Mouse (Mus musculus) limb, embryonic 15.5 days (tissue): ENCODE measurements around the gene Yy1. TPM values are rescaled to one million over a fixed set of nuclear protein-coding genes. Genes with fewer than 3 reads are reported as not detected.

Experiments used
- ATAC-seq: fragments of 200-750 bp; cut with Nextera tagmentation; 2 replicates; pipeline ENCODE4 v1.8.0; 2017; ENCODE audit warnings: low read depth, moderate TSS enrichment; ENCODE audit not compliant: insufficient number of reproducible peaks, low FRiP score, low TSS enrichment
- H3K27ac ChIP-seq: fragments of 300-500 bp; sonication (generic); 2 replicates; pipeline ENCODE4 v1.5.1; 2015; ENCODE audit warnings: moderate library complexity, mild to moderate bottlenecking, inconsistent platforms
- H3K27me3 ChIP-seq: fragments of 300-500 bp; sonication (generic); 2 replicates; pipeline ENCODE4 v1.6.1; 2015; ENCODE audit warnings: inconsistent platforms
- H3K36me3 ChIP-seq: fragments of 300-500 bp; sonication (generic); 2 replicates; pipeline ENCODE4 v1.6.1; 2015; ENCODE audit warnings: inconsistent platforms
- H3K4me1 ChIP-seq: fragments of 300-500 bp; sonication (generic); 2 replicates; pipeline ENCODE4 v1.6.1; 2015; ENCODE audit warnings: inconsistent platforms
- H3K4me2 ChIP-seq: fragments of 300-500 bp; sonication (generic); 2 replicates; pipeline ENCODE4 v1.6.1; 2015; ENCODE audit warnings: mild to moderate bottlenecking, inconsistent platforms
- H3K4me3 ChIP-seq: fragments of 300-500 bp; sonication (generic); 2 replicates; pipeline ENCODE4 v1.5.1; 2015; ENCODE audit warnings: mild to moderate bottlenecking, inconsistent platforms
- H3K9ac ChIP-seq: fragments of 300-500 bp; sonication (generic); 2 replicates; pipeline ENCODE4 v1.6.1; 2015; ENCODE audit warnings: inconsistent platforms
- H3K9me3 ChIP-seq: fragments of 300-500 bp; sonication (generic); 2 replicates; pipeline ENCODE4 v1.6.1; 2016; ENCODE audit warnings: inconsistent platforms
- WGBS: fragments of 180-500 bp; shearing (Covaris S2); methylation state at CpG from one replicate; pipeline ENCODE4 v1.1.7; 2015; 5-methylcytosine and 5-hydroxymethylcytosine counted together
- polyA plus RNA-seq: library from polyadenylated mRNA; unstranded; fragments of >200 nt; fragmentation: Nextera tagmentation; extraction: Ambion mirVana; gene quantifications from 2 replicates; pipeline ENCODE4 v1.2.1, GENCODE M21; 2015

The Yy1 gene
- polyA plus RNA-seq, 1 experiment from 2014 or later: 17.9 TPM

DNA sequence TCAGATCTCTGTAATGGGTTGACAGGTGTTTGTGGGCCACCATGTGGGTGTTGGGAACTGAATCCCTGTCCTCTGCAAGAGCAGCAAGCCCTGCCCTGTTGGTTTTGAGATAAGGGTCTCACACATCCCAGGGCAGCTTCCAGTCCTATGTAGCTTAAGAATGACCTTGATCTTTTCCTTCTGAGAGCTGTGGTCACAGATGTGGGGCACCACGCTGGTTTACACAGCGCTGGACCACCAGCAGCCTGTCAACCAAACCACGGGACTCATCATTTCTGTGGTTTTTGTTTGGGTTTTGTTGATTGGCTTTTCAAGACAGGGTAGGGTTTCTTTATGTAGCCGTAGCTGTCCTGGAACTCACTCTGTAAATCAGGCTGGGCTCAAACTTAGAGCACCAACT, 7.6 kb upstream of the Yy1 start:
- Histone ChIP-seq H3K4me2 (no peak overlapping the region), H3K9me3 (no peaks in the 10 kb centered on the region), H3K4me3 (no peak overlapping the region), H3K27ac (no peak overlapping the region), H3K27me3 (no peaks in the 10 kb centered on the region), H3K36me3 (peaks cover 18% of the 10 kb centered on the region), H3K9ac (no peak overlapping the region), H3K4me1 (no peaks in the 10 kb centered on the region)
- WGBS: 90% methylated on average over 4 of the region's 4 CpGs
- ATAC-seq: no peak

DNA sequence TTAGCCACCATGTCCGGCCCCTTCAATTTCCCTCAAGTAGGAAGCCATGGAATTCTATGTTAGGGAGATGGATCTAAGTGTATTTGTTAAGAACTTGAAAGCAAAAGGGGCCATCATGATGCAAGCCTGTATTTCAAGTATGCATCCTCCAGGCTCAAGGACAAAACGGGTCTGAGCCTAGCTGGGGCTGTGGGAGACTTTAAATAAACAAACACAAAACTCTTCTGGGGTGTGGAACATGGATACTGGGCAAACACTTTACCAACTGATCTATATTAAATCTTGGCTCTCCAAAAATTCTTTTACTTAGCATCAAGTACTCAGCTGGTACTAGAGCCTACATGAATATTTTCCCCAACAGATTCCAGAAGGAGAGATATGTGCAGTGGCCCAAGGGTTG, 5.4 kb upstream of the Yy1 start:
- no peak for ATAC-seq
- H3K36me3 ChIP-seq: peaks cover 14% of the 10 kb centered on the region; the same call in 1 of the 2 replicates
- H3K4me1 ChIP-seq: peaks cover 6% of the 10 kb centered on the region; the same call in 1 of the 2 replicates
- no peak overlapping the region for H3K27ac ChIP-seq
- no peak overlapping the region for H3K4me2 ChIP-seq
- H3K4me3 ChIP-seq: no peak overlapping the region
- H3K9me3 ChIP-seq: no peaks in the 10 kb centered on the region
- H3K9ac ChIP-seq: no peak overlapping the region
- 86% methylated on average over 2 of the region's 2 CpGs for WGBS
- no peaks in the 10 kb centered on the region for H3K27me3 ChIP-seq

DNA sequence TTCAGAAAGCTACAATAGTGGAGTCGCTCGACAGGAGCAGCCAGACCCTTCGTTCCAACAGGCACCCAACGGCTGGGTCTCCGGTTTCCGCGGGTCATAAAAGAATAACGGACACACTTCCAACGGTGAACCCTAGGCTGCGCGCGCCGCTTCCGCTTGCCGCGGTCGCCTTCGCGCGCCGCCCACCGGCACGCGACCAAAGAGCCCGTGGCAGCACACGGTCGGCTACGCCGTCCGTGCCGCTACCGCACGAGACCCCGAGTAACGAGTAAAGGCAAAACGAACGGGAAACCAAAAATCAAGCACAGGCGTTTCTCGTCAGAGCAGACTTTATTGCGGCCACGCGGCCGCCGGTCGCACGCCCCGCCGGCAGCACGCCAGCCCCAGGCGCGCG, 624 bp upstream of the Yy1 start:
- peak overlapping the region; percentile 99 for H3K27ac ChIP-seq
- no peaks in the 10 kb centered on the region for H3K9me3 ChIP-seq
- no peaks in the 10 kb centered on the region for H3K36me3 ChIP-seq
- H3K4me3 ChIP-seq: peak overlapping the region; percentile 98
- peaks cover 14% of the 10 kb centered on the region for H3K4me1 ChIP-seq
- WGBS: under 1% methylated on average over 52 of the region's 52 CpGs
- ATAC-seq: peak; percentile 48
- peak overlapping the region; percentile 45 for H3K4me2 ChIP-seq
- H3K27me3 ChIP-seq: no peaks in the 10 kb centered on the region
- H3K9ac ChIP-seq: peak overlapping the region; percentile 93

- H3K27ac ChIP-seq: peak overlapping the region; percentile 99
- no peaks in the 10 kb centered on the region for H3K36me3 ChIP-seq
- 1% methylated on average over 48 of the region's 71 CpGs for WGBS
- H3K4me2 ChIP-seq: peak overlapping the region; percentile 42
- peaks cover 14% of the 10 kb centered on the region for H3K4me1 ChIP-seq
- peak overlapping the region; percentile 93 for H3K9ac ChIP-seq
- no peaks in the 10 kb centered on the region for H3K27me3 ChIP-seq
- peak overlapping the region; percentile 98 for H3K4me3 ChIP-seq
- no peak for ATAC-seq
- H3K9me3 ChIP-seq: no peaks in the 10 kb centered on the region
These were observed 724 bp downstream of the Yy1 start for GRCm38 (mm10) chr12:108793453-108793941.

- peak; percentile 66 for ATAC-seq
- no peaks in the 10 kb centered on the region for H3K27me3 ChIP-seq
- H3K4me3 ChIP-seq: peak overlapping the region; percentile 98
- H3K4me1 ChIP-seq: peaks cover 14% of the 10 kb centered on the region
- H3K9ac ChIP-seq: peak overlapping the region; percentile 93
- H3K4me2 ChIP-seq: peak overlapping the region; percentile 53
- no peaks in the 10 kb centered on the region for H3K36me3 ChIP-seq
- WGBS: under 1% methylated on average over 58 of the region's 94 CpGs
- H3K27ac ChIP-seq: peak overlapping the region; percentile 99
- no peaks in the 10 kb centered on the region for H3K9me3 ChIP-seq
These were observed 1.4 kb downstream of the Yy1 start for GRCm38 (mm10) chr12:108794078-108794711.

GRCm38 (mm10) chr12:108794979-108795537, 2.3 kb downstream of the Yy1 start:
- 0 out of 2 replicates have a peak, but pooled peaks cover 4% of the 10 kb centered on the region for H3K36me3 ChIP-seq
- H3K27ac ChIP-seq: peak overlapping the region; percentile 99
- no peak for ATAC-seq
- peaks cover 14% of the 10 kb centered on the region for H3K4me1 ChIP-seq
- no peaks in the 10 kb centered on the region for H3K27me3 ChIP-seq
- peak overlapping the region; percentile 53 for H3K4me2 ChIP-seq
- H3K9me3 ChIP-seq: no peaks in the 10 kb centered on the region
- peak overlapping the region; percentile 93; the same call in 1 of the 2 replicates for H3K9ac ChIP-seq
- H3K4me3 ChIP-seq: peak overlapping the region; percentile 98
- WGBS: 12% methylated on average over 9 of the region's 9 CpGs

DNA sequence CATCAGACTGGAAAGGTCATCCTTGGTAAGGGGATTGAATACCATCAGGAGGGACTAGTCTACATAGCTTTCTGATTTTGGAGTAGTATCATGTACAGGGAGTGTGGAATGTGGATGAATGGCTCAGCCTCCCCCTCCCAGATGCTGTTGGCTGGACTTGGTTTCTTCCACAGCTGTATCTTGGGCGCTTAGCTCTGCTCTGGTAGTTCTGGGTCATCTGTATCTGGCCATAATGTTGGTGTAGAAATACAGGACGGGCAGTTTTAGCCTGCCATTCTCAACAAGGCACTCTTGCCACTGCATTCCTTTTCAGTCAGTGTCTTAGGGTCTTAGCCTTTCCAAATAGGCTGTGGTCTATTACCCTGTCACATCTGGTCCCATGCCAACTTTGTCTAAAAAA, 8.8 kb downstream of the Yy1 start:
- Histone ChIP-seq H3K27ac (no peak overlapping the region), H3K4me2 (no peak overlapping the region), H3K9me3 (no peaks in the 10 kb centered on the region), H3K36me3 (peaks cover 8% of the 10 kb centered on the region; the same call in 1 of the 2 replicates), H3K9ac (no peak overlapping the region), H3K27me3 (no peaks in the 10 kb centered on the region), H3K4me1 (peaks cover 9% of the 10 kb centered on the region), H3K4me3 (no peak overlapping the region)
- WGBS: 75% methylated on average over 2 of the region's 2 CpGs
- ATAC-seq: no peak

DNA sequence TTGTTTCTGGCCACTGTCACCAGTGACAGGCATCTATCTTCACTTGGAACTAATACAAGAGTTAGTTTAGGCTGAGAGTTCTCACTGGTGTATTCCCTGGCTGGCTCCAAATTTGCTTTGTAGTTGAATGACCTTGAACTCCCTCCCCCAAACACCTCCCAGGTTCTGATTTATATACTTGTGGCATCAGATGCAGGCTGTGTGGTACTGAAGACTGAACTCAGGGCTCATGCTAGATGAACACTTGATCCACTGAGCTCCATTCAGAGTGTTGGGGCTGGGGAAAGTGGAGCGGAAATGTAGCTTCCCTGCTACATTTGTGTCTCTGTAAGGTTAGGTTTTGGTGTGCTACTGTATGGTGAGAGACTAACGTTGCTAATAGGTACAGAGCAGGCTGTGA, 11.6 kb downstream of the Yy1 start:
- WGBS: 83% methylated on average over 2 of the region's 2 CpGs
- Histone ChIP-seq H3K9me3 (no peaks in the 10 kb centered on the region), H3K4me3 (no peak overlapping the region), H3K36me3 (peaks cover 24% of the 10 kb centered on the region), H3K27me3 (no peaks in the 10 kb centered on the region), H3K9ac (no peak overlapping the region), H3K4me2 (no peak overlapping the region), H3K27ac (no peak overlapping the region), H3K4me1 (peaks cover 9% of the 10 kb centered on the region)
- no peak for ATAC-seq

- Histone ChIP-seq H3K9me3 (no peaks in the 10 kb centered on the region), H3K4me2 (no peak overlapping the region), H3K36me3 (peaks cover 20% of the 10 kb centered on the region), H3K27ac (no peak overlapping the region), H3K9ac (no peak overlapping the region), H3K27me3 (no peaks in the 10 kb centered on the region), H3K4me3 (no peak overlapping the region), H3K4me1 (no peaks in the 10 kb centered on the region)
- no peak for ATAC-seq
- WGBS: 84% methylated on average over 2 of the region's 2 CpGs
These were observed 15.7 kb downstream of the Yy1 start for GRCm38 (mm10) chr12:108808465-108808864.

- Histone ChIP-seq H3K4me2 (no peak overlapping the region), H3K4me1 (no peaks in the 10 kb centered on the region), H3K4me3 (no peak overlapping the region), H3K9ac (no peak overlapping the region), H3K36me3 (peaks cover 23% of the 10 kb centered on the region), H3K27ac (no peak overlapping the region), H3K27me3 (no peaks in the 10 kb centered on the region), H3K9me3 (no peaks in the 10 kb centered on the region)
- ATAC-seq: no peak
- WGBS: 73% methylated on average over 1 of the region's 1 CpGs
These were observed 17.0 kb downstream of the Yy1 start for GRCm38 (mm10) chr12:108809771-108810170.

- Histone ChIP-seq H3K4me1 (no peaks in the 10 kb centered on the region), H3K27me3 (no peaks in the 10 kb centered on the region), H3K27ac (no peak overlapping the region), H3K4me3 (no peak overlapping the region), H3K9me3 (no peaks in the 10 kb centered on the region), H3K9ac (no peak overlapping the region), H3K36me3 (peaks cover 29% of the 10 kb centered on the region), H3K4me2 (no peak overlapping the region)
- no peak for ATAC-seq
- WGBS: 89% methylated on average over 7 of the region's 7 CpGs
These were observed 17.5 kb downstream of the Yy1 start for GRCm38 (mm10) chr12:108810309-108810708.

DNA sequence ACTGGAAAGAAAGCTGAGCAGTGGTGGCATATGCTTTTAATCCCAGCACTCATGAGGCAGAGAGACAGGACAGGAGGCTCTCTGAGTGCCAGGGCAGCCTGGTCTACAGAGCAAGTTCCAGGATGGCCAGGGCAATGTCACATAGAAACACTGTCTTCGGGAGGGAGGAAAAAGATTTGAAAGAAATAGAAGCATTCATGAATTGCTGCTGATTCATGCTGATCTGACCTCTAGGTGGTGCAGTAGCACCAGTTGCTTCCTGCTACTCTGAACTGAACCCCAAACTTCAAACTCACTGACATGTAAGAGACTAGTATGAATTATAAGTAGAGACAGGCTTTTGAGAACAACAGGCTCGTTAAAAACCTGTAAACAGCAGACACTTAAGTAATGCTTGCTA, 18.4 kb downstream of the Yy1 start:
- 51% methylated on average over 2 of the region's 2 CpGs for WGBS
- Histone ChIP-seq H3K9ac (no peak overlapping the region), H3K4me1 (no peaks in the 10 kb centered on the region), H3K36me3 (peaks cover 31% of the 10 kb centered on the region), H3K4me2 (no peak overlapping the region), H3K27ac (no peak overlapping the region), H3K9me3 (no peaks in the 10 kb centered on the region), H3K4me3 (no peak overlapping the region), H3K27me3 (no peaks in the 10 kb centered on the region)
- no peak for ATAC-seq
